Mouse (Mus musculus) MEL (cell line): ENCODE measurements at regions not wholly inside any gene's neighbourhood (a gene's known extent, or its start where the extent isn't known, plus 50 kb on each side); places are given as distances from the start of the nearest gene placed in this dataset.

Experiments used
- DNase-seq: peaks from one replicate; pipeline ENCODE4 v3.0.0; 2011; ENCODE audit warnings: low read depth, low spot score
- H3K27ac ChIP-seq: 2 replicates; pipeline ENCODE4 v1.5.1; 2012; ENCODE audit warnings: low read depth, mild to moderate bottlenecking, control low read depth, low read length, moderate library complexity; ENCODE audit not compliant: control insufficient read depth
- H3K27me3 ChIP-seq, 2 experiments: fragments of 150-350 bp in 1 of 2; sonication (generic) in 1 of 2; 2 replicates each; pipeline ENCODE4 v1.6.1; 2012; ENCODE audit warnings: low read length in 2 of 2, mild to moderate bottlenecking in 2 of 2, improper control_type of control experiment in 1 of 2, moderate library complexity in 1 of 2; ENCODE audit not compliant: insufficient read depth in 2 of 2, control insufficient read depth in 1 of 2
- H3K36me3 ChIP-seq, 2 experiments: 2 replicates each; pipeline ENCODE4 v1.6.1; 2012 to 2014; ENCODE audit warnings: low read length in 2 of 2, improper control_type of control experiment in 1 of 2, inconsistent platforms in 1 of 2, mild to moderate bottlenecking in 1 of 2; ENCODE audit not compliant: insufficient read depth in 2 of 2, control insufficient read depth in 1 of 2
- H3K4me1 ChIP-seq, 2 experiments: fragments of 150-350 bp in 1 of 2; sonication (generic) in 1 of 2; 2 replicates each; pipeline ENCODE4 v1.6.1; 2012; ENCODE audit warnings: low read length in 2 of 2, improper control_type of control experiment in 1 of 2, mild to moderate bottlenecking in 1 of 2; ENCODE audit not compliant: insufficient read depth in 2 of 2, control insufficient read depth in 1 of 2
- H3K4me3 ChIP-seq, 2 experiments: fragments of 150-350 bp in 1 of 2; sonication (generic) in 1 of 2; 2 replicates each; pipeline ENCODE4 v1.5.1; 2012; ENCODE audit warnings: low read depth in 2 of 2, low read length in 2 of 2, mild to moderate bottlenecking in 2 of 2, moderate library complexity in 2 of 2, control low read depth in 1 of 2, improper control_type of control experiment in 1 of 2; ENCODE audit not compliant: control insufficient read depth in 1 of 2, insufficient read depth in 1 of 2
- H3K79me2 ChIP-seq: 2 replicates; pipeline ENCODE4 v1.6.1; 2012; ENCODE audit warnings: mild to moderate bottlenecking, low read length, moderate library complexity; ENCODE audit not compliant: control insufficient read depth, poor library complexity, insufficient read depth
- H3K9ac ChIP-seq: 2 replicates; pipeline ENCODE4 v1.6.1; 2012; ENCODE audit warnings: low read depth, mild to moderate bottlenecking, control low read depth, low read length, moderate library complexity; ENCODE audit not compliant: control insufficient read depth, poor library complexity, severe bottlenecking
- H3K9me3 ChIP-seq: fragments of 150-350 bp; sonication (generic); replicated peaks from 2 replicates; pipeline ENCODE4 v1.6.1; 2012; ENCODE audit warnings: mild to moderate bottlenecking, low read length, improper control_type of control experiment, moderate library complexity; ENCODE audit not compliant: insufficient read depth
- CHD2 ChIP-seq: IDR thresholded peaks from 2 replicates; pipeline ENCODE4 v1.6.1; 2011; ENCODE audit warnings: low read length, improper control_type of control experiment
- E2F4 ChIP-seq: IDR thresholded peaks from 2 replicates; pipeline ENCODE4 v1.6.1; 2011; ENCODE audit warnings: low read depth, low read length, improper control_type of control experiment, borderline replicate concordance
- GATA1 ChIP-seq: IDR thresholded peaks from 2 replicates; pipeline ENCODE4 v1.6.1; 2011; ENCODE audit warnings: low read depth, low read length, improper control_type of control experiment
- MAFK ChIP-seq: IDR thresholded peaks from 2 replicates; pipeline ENCODE4 v1.6.1; 2011; ENCODE audit warnings: low read depth, mild to moderate bottlenecking, low read length, improper control_type of control experiment, borderline replicate concordance
- MAX ChIP-seq: IDR thresholded peaks from 2 replicates; pipeline ENCODE4 v1.6.1; 2011; ENCODE audit warnings: low read length, improper control_type of control experiment
- MAZ ChIP-seq: IDR thresholded peaks from 2 replicates; pipeline ENCODE4 v1.6.1; 2012; ENCODE audit warnings: low read depth, mild to moderate bottlenecking, inconsistent platforms, low read length, improper control_type of control experiment
- MEF2A ChIP-seq: IDR thresholded peaks from 2 replicates; pipeline ENCODE4 v1.6.1; 2014; ENCODE audit warnings: low read depth, mild to moderate bottlenecking, inconsistent platforms, low read length, improper control_type of control experiment; ENCODE audit not compliant: poor library complexity, insufficient replicate concordance, severe bottlenecking; ENCODE audit errors: extremely low read depth
- MXI1 ChIP-seq: IDR thresholded peaks from 2 replicates; pipeline ENCODE4 v1.6.1; 2011; ENCODE audit warnings: mild to moderate bottlenecking, low read depth, low read length, improper control_type of control experiment
- MYC ChIP-seq: IDR thresholded peaks from 2 replicates; pipeline ENCODE4 v1.6.1; 2011; ENCODE audit warnings: low read depth, mild to moderate bottlenecking, low read length, improper control_type of control experiment, moderate library complexity
- NELFE ChIP-seq: IDR thresholded peaks from 2 replicates; pipeline ENCODE4 v1.6.1; 2011; ENCODE audit warnings: low read depth, low read length, improper control_type of control experiment
- NRF1 ChIP-seq: IDR thresholded peaks from 2 replicates; pipeline ENCODE4 v1.6.1; 2014; ENCODE audit warnings: low read depth, mild to moderate bottlenecking, inconsistent platforms, low read length, improper control_type of control experiment, moderate library complexity; ENCODE audit not compliant: poor library complexity, insufficient read depth, severe bottlenecking
- POLR2A ChIP-seq, 2 experiments: IDR thresholded peaks; 2 replicates each; pipeline ENCODE4 v1.6.1; 2011 to 2012; ENCODE audit warnings: low read length in 2 of 2, mild to moderate bottlenecking in 2 of 2, control low read depth in 1 of 2, improper control_type of control experiment in 1 of 2, low read depth in 1 of 2, moderate library complexity in 1 of 2; ENCODE audit not compliant: control insufficient read depth in 1 of 2, insufficient read depth in 1 of 2, poor library complexity in 1 of 2
- POLR2AphosphoS5 ChIP-seq: IDR thresholded peaks from 2 replicates; pipeline ENCODE4 v1.6.1; 2012; ENCODE audit warnings: low read depth, borderline replicate concordance, mild to moderate bottlenecking, inconsistent platforms, low read length, moderate library complexity, mixed read lengths
- RCOR1 ChIP-seq: IDR thresholded peaks from 2 replicates; pipeline ENCODE4 v1.6.1; 2012; ENCODE audit warnings: low read depth, mild to moderate bottlenecking, inconsistent platforms, low read length, improper control_type of control experiment
- USF1 ChIP-seq: IDR thresholded peaks from 2 replicates; pipeline ENCODE4 v1.6.1; 2014; ENCODE audit warnings: low read depth, mild to moderate bottlenecking, inconsistent platforms, low read length, improper control_type of control experiment, moderate library complexity
- ZKSCAN1 ChIP-seq: IDR thresholded peaks from 2 replicates; pipeline ENCODE4 v1.6.1; 2012; ENCODE audit warnings: low read depth, mild to moderate bottlenecking, inconsistent platforms, low read length, improper control_type of control experiment, moderate library complexity
- ZMIZ1 ChIP-seq: IDR thresholded peaks from 2 replicates; pipeline ENCODE4 v1.6.1; 2012; ENCODE audit warnings: low read depth, mild to moderate bottlenecking, inconsistent platforms, low read length, improper control_type of control experiment, moderate library complexity
- ZNF384 ChIP-seq: IDR thresholded peaks from 2 replicates; pipeline ENCODE4 v1.6.1; 2012; ENCODE audit warnings: low read depth, mild to moderate bottlenecking, inconsistent platforms, low read length, improper control_type of control experiment

GRCm38 (mm10) chr1:120715105-120715877, 113.1 kb downstream of the En1 start:
- no peak overlapping the region for H3K9ac ChIP-seq
- no peaks in the 10 kb centered on the region for H3K27me3 ChIP-seq
- no peak for DNase-seq
- no peaks in the 10 kb centered on the region for H3K36me3 ChIP-seq
- no peaks in the 10 kb centered on the region; the same call in 1 of the 2 replicates for H3K9me3 ChIP-seq
- no peak overlapping the region for H3K27ac ChIP-seq
- no peaks in the 10 kb centered on the region for H3K4me1 ChIP-seq
- H3K4me3 ChIP-seq, result no peak overlapping the region
- H3K79me2 ChIP-seq, result no peaks in the 10 kb centered on the region
- TF ChIP-seq ZMIZ1 (no peak), RCOR1 (no peak), POLR2AphosphoS5 (no peak), NRF1 (no peak), MAZ (no peak), E2F4 (no peak), POLR2A (IDR thresholded peaks at IDR 0.05; ENCODE audit: control insufficient read depth in 1 of 2, insufficient read depth in 1 of 2, low read depth in 1 of 2, low read length in 2 of 2, poor library complexity in 1 of 2) (no peak), ZNF384 (no peak), MEF2A (no peak), NELFE (no peak)

GRCm38 (mm10) chr1:120726777-120727176, 124.6 kb downstream of the En1 start:
- Histone ChIP-seq H3K4me1 (no peaks in the 10 kb centered on the region), H3K27me3 (no peaks in the 10 kb centered on the region)
- TF ChIP-seq USF1 (no peak), ZKSCAN1 (no peak), ZMIZ1 (no peak), MXI1 (no peak), MYC (no peak), GATA1 (no peak), CHD2 (no peak), MAFK (no peak), MAX (no peak)
- TF ChIP-seq, all 39 proteins: peak for 0
- Histone ChIP-seq H3K36me3 (no peaks in the 10 kb centered on the region), H3K9me3 (no peaks in the 10 kb centered on the region), H3K9ac (no peak overlapping the region), H3K79me2 (no peaks in the 10 kb centered on the region), H3K4me3 (no peak overlapping the region), H3K27ac (no peak overlapping the region)
- no peak for DNase-seq
